Mouse (Mus musculus): ENCODE measurements at regions not wholly inside any gene's neighbourhood (a gene's known extent, or its start where the extent isn't known, plus 50 kb on each side); places are given as distances from the start of the nearest gene placed in this dataset.

GRCm38 (mm10) chr9:89858005-89858404 lies 51.7 kb upstream of the Rasgrf1 start:
- DNase-seq, result no peak

GRCm38 (mm10) chr9:89850491-89851282 lies 59.0 kb upstream of the Rasgrf1 start:
- no peak for DNase-seq

- DNase-seq, result no peak
These were observed 59.8 kb upstream of the Rasgrf1 start for GRCm38 (mm10) chr9:89849947-89850346.

GRCm38 (mm10) chr9:89848571-89848970 lies 61.1 kb upstream of the Rasgrf1 start:
- no peak for DNase-seq

- DNase-seq, result no peak
These were observed 62.7 kb upstream of the Rasgrf1 start for GRCm38 (mm10) chr9:89846973-89847372.

- DNase-seq, result no peak
These were observed 67.0 kb upstream of the Rasgrf1 start for GRCm38 (mm10) chr9:89842776-89843089.

- DNase-seq, result no peak
These were observed 67.6 kb upstream of the Rasgrf1 start for GRCm38 (mm10) chr9:89841866-89842775.

- no peak for DNase-seq
These were observed 68.3 kb upstream of the Rasgrf1 start for GRCm38 (mm10) chr9:89841371-89841770.

DNA sequence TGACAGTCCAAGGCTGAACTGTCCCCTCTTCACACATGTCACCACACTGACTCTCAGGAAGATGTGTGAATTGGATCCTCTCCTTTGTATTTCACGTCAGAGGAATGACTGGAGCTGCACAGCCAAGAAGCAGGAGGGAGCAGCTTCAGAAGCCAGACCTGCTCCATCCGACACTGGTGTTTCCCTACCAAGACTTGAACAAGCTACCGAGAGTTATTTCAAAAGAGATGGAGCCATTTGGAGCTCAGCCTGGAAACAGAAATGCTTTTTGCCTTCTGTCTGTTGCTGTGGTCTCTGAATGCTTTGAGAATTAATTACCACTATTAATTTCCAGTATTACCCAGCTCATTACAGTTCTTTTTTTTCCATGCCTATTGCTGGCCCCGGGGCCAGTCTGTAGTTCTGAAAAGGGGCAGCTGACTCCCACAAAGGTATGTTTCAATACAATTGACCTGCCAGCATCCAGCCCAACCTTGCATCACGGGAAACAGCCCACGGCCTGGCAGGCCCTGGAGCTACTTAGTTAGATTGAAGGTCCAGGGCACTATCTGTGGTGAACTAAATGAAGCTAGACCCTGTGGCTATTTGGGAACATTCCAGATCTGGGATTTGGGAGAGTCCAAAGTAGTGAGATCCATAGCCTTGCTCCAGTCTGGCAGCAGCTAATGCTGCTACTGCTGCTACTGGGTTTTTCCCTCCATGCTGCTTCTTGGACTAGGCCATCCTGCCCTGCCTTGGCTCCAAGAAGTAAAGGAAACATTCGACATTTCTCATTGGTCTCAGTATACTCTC lies 73.1 kb upstream of the Rasgrf1 start:
- no peak for DNase-seq

DNA sequence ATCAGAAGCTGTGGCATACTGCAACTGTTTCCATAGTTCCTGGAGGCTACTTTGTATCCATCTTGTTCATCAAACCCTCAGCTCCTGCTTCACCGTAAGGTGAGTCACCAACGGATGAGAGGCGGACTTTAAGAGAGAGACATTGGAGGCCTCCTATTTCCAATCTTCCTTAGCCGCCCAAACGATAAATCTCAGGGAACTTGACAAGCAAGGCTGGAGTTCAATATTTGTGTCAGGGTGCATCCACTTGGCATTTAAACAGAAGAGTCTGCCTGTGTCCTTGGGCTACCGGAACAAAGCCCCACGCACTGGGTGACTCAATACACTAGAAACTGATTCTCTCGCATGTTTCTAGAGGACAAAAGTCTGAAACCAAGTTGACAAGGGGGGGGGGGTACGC lies 76.1 kb upstream of the Rasgrf1 start:
- no peak for DNase-seq

DNA sequence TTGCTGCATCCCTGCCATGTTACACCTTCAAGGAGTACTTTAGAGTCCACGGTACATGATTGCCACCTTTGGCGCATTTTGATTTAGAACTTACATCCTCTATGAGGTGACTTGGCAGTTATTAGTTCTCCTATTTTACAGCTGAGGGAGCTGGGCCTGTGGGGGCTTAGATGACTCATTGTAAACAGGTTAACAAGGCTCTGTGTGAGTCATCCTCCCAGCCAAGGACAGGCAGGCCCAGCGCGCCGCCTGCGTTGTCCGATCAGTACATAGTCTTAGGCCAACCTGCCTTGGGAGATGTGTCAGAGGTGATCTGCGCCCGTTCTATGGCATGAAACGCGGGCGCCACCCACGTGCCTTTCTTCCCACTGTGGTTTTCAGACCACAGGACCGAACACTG lies 77.9 kb upstream of the Rasgrf1 start:
- DNase-seq, result no peak

DNA sequence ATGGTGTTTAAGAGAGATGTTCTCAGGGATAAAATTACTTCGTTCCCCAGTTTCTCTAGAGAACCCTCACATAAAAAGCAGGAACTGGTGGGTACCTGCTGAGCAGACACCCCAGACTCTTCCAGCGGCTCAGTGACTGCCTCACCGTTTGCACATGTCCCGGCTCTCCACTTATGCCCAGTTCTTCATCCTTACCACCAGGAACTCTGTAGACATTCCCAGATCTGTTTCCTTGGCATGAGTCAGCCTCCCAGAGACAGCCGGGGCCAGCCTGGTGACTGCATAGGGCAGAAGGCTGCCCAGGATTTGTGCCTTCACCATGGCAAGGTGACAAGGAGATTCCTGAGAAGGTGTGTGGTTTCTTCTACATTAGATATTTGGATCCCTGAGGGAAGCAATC lies 81.6 kb upstream of the Rasgrf1 start:
- DNase-seq, result no peak

DNA sequence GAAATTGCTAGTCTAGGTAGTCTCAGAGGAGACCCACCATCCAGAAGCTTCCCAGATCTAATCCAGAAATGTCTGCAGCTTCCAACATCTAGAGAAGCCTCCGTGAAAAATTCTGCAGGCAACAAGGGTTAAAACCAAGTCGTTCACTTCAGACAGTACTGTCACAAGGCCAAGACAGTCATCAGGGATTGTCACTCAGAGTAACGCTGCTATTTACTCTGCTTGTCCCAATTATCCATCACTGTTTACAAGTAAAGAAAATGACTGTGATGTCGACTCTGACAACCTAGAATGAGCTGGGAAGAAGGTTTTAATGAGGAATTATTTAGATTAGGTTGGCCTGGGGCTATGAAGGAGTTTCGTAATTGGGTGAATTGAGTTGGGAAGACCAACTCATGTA lies 82.1 kb upstream of the Rasgrf1 start:
- DNase-seq, result no peak

GRCm38 (mm10) chr9:89826712-89827548 lies 82.8 kb upstream of the Rasgrf1 start:
- peak; percentile 85 for DNase-seq

GRCm38 (mm10) chr9:89821853-89822243 lies 83.6 kb upstream of the Ankrd34c start:
- no peak for DNase-seq

DNA sequence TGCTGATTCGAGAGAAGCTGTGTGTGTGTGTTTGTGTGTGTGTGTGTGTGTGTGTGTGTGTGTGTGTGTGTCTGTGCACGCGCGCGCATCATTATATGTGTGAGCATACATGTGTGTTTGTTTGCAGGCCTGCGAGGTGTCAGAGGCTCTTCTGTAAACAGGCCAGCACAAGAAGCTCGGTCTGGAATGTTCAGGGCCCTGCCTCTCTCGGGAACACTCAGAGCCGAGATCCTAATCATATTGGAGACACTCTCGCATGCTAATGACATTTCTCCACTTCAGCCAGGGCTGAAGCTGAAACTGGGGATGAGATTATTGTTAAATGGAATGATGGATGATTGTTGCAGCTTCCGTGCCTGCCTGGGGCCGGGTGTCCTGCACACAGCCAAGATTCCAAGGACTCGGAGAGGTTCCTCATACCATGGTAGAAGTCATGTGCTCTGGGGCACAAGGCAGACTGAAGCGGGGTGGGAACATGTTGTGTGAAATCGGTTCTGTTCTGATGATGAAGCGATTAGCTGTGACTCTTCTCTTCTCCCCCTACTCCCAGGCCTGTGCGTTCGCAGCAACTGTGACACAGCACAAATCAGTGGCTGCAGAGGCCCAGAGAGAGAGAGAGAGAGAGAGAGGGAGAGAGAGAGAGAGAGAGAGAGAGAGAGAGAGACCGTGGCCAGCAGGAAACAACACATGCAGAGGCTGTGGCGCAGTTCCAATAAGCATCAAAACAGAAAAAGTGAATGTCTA lies 83.0 kb upstream of the Ankrd34c start:
- DNase-seq, result no peak

- no peak for DNase-seq
These were observed 75.5 kb upstream of the Ankrd34c start for GRCm38 (mm10) chr9:89813616-89814318.

DNA sequence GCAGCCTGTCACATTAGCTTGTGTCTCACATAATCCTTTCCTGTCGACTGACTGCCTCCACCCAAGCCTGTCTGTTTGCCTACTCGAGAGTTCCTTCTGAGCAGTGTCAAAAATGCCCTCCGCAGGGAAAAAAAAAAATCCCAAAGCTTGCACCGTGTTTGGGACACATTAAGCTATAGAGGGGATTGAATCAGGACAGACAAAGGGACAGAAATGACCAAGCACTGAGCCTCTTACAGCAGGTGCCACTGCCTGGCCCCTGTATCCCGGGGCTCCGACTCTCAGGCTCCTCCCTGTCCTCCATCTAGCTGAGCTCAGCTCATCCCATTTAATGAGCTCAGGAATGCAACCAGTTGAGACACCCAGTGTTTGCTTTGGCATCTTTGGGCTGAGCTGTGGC lies 69.1 kb upstream of the Ankrd34c start:
- DNase-seq, result no peak

- DNase-seq, result no peak
These were observed 64.4 kb upstream of the Ankrd34c start for GRCm38 (mm10) chr9:89802658-89803057.

GRCm38 (mm10) chr9:89793018-89793417 lies 54.7 kb upstream of the Ankrd34c start:
- DNase-seq, result peak; percentile 47

- DNase-seq, result no peak
These were observed 51.7 kb upstream of the Ankrd34c start for GRCm38 (mm10) chr9:89789926-89790325.

Data from thymus, postnatal 14 days (tissue).